Mouse (Mus musculus) embryonic fibroblast, embryonic 13.5 days (primary cell): Measurements from ENCODE around the gene Ctrc. TPM values are rescaled to one million over a fixed set of nuclear protein-coding genes. Genes with fewer than 3 reads are reported as not detected.
A peak's percentile ranks its signal among the peaks of the same experiment; 100 is the strongest.
"Not testable (repeated sequence)": the region's sequence is repeated elsewhere in the genome, so short reads cannot be mapped to it uniquely, and the experiment has no call there.

ENCODE experiments used
- H3K27ac ChIP-seq: 2 replicates; pipeline ENCODE4 v1.5.1; 2012; ENCODE audit warnings: low read length, control low read depth, inconsistent platforms; ENCODE audit not compliant: insufficient read depth
- H3K4me1 ChIP-seq: 2 replicates; pipeline ENCODE4 v1.6.1; 2011; ENCODE audit warnings: low read length; ENCODE audit not compliant: control insufficient read depth, insufficient read depth
- H3K4me3 ChIP-seq: 2 replicates; pipeline ENCODE4 v1.5.1; 2011; ENCODE audit warnings: mild to moderate bottlenecking, control low read depth, low read length; ENCODE audit not compliant: insufficient read depth
- CTCF ChIP-seq: IDR thresholded peaks from 2 replicates; pipeline ENCODE4 v1.5.1; 2011; ENCODE audit warnings: mild to moderate bottlenecking, control low read depth, low read length, moderate library complexity, borderline replicate concordance; ENCODE audit not compliant: insufficient read depth
- POLR2A ChIP-seq: IDR thresholded peaks from 2 replicates; pipeline ENCODE4 v1.6.1; 2011; ENCODE audit warnings: low read depth, mild to moderate bottlenecking, control low read depth, low read length, moderate library complexity
- polyA plus RNA-seq: library from polyadenylated mRNA; stranded (reverse); fragments of >200 nt; gene quantifications from 2 replicates; pipeline ENCODE4 v1.2.4, GENCODE M21; 2011; ENCODE audit warnings: low read depth; ENCODE audit not compliant: missing spikeins, insufficient read length

The Ctrc gene
- polyA plus RNA-seq, 1 experiment: not detected

DNA sequence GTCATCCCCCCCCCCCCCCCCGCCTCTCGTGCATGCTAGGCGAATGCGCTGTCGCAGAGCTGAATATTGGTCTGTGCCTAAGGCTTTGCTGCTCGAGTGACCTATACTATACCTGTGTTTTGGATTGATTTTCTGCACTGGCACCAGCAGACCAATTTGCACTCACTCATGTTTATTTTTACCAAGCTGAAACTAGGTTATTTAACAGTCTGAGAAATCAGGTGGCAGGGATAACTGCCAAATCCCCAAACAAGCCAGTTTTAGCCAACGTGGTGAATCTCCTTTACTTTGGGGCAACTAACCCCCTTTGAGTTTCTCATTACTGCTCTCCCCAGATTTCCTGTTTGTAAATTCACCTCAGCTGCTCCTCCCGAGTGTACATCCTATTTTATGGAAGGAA, 54.2 kb downstream of the Ctrc start:
- TF ChIP-seq CTCF (no peak), POLR2A (no peak)
- Histone ChIP-seq H3K4me3 (no peak overlapping the region), H3K27ac (no peak overlapping the region), H3K4me1 (no peaks in the 10 kb centered on the region)

DNA sequence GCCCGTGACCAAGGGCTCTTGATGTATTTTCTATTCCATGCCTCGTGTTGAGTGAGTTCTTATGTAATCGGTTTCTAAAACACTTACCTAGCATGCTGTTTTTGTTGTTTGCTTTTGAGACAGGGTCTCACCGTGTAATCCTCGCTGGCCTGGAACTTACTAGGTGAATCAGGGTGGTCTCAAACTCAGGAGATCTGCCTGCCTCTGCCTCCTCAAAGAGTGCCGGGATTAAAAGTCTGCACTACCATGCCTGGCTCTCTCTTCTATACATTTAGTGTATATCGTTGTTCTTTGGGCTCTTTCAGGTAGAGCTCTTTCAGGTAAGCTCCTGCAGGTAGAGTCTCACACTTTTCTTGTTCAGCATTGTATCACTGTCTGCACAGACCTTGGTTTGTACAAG, 54.7 kb downstream of the Ctrc start:
- Histone ChIP-seq H3K4me1 (no peaks in the 10 kb centered on the region), H3K4me3 (no peak overlapping the region), H3K27ac (no peak overlapping the region)
- TF ChIP-seq POLR2A: no peak
- TF ChIP-seq CTCF: no peak

DNA sequence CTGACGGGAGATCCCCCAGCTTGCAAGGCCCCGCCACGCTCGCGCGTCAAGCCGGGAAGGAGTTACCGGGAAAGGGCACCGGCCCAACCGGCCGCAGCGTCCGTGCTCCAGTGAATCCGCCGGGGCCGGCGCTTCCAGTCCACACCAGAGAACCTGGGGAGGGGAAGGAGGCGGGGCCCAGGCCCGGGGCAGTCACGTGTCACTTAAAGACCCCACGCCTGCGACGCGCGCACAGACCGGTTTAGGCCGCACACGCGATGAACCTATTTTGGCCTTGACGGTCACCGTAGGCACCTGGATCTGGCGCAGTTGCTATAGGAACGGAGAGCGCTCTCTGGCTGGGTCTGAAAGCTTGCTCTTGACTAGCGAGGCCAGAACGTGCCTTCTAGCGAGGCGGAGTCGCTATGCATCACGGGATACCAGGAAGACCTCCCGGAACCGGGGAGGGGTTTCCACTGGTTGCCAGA, 55.6 kb downstream of the Ctrc start, which contains the start of gene Dnajc16:
Gene Dnajc16 (minus strand): TSS at position 408 of the 467 bp plus-strand sequence.
- peak within 1 kb of the TSS; percentile 88 for H3K4me3 ChIP-seq
- no peak within 1 kb of the TSS for H3K27ac ChIP-seq
- peak; percentile 85 for TF ChIP-seq POLR2A
- TF ChIP-seq CTCF: no peak
- H3K4me1 ChIP-seq: no peaks in the 10 kb centered on the region

DNA sequence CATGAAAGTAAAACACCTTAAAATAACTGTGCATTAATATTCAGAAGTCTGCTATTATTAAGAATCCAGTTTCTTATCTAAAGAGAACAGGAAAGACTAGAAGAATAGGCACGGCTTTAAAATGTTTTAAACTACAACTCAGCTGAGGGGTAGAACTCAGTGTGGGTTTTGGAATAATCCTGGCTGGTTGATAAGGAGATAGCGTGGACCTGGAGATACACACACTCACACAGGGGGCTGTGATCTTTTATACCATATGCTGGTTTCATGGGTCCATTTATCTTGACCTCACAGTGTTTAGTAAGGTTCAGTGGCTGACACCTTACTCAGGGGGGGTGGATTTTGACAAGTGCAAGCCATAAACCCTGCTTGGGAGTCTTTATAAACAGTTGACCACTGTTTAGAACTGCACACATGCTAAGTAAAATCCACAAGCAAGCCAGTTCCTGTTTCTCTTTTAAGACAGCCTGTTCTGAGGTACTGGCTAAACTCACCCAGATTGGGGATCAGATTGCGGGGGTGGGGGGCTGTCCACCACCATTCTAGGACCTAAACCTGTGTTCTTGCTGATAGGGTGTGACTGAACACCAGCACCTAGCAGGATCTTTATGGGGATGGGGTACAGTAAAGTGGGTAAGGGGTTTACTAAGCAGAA, 56.5 kb downstream of the Ctrc start:
- H3K4me3 ChIP-seq: peak overlapping the region; percentile 88
- no peaks in the 10 kb centered on the region for H3K4me1 ChIP-seq
- TF ChIP-seq CTCF: no peak
- peak; percentile 32; the same call in 1 of the 2 replicates for TF ChIP-seq POLR2A
- H3K27ac ChIP-seq: no peak overlapping the region

DNA sequence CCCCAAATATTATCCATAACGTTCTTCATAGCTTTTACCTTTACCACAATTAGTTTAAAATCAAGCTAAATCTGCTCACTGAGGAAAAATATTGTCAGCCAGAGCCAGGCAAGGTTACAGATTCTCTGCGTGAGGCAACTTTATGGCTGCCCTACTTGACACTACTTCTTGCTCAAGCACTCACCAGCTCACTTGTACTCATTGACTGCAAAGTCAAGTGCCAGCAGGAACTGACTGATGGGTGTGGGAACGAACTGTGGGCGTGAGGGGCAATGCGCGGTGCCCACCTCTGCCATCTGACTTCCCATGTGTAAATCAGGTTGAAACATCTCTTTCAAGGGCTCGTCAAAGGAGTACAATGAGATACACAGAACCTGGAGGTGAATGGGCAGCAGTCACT, 58.7 kb downstream of the Ctrc start:
- TF ChIP-seq CTCF (no peak), POLR2A (no peak)
- Histone ChIP-seq H3K4me1 (no peaks in the 10 kb centered on the region), H3K27ac (peak overlapping the region; percentile 54), H3K4me3 (no peak overlapping the region)

DNA sequence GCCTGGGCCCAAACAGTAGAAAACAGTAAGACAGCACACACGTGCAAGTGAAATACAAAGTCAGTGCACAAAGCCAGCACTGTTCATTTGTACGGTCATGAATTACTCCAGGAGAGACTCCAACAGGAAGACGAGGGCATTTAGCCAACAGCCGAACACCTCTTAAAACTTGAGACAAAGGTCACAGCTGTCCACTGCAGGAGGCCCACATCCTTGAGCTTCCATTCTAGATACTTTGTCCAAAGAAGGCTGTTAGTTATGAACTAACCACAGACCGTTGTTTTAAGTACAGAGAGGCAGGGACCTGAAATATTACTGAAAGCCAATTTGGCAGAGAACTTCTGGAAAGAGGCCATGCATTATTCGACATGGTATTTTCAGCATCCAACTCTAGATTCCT, 59.1 kb downstream of the Ctrc start:
- TF ChIP-seq CTCF (no peak), POLR2A (no peak)
- Histone ChIP-seq H3K4me1 (no peaks in the 10 kb centered on the region), H3K4me3 (no peak overlapping the region), H3K27ac (peak overlapping the region; percentile 81)

GRCm38 (mm10) chr4:141786141-141786540, 60.0 kb downstream of the Ctrc start:
- Histone ChIP-seq H3K4me3 (no peak overlapping the region), H3K4me1 (no peaks in the 10 kb centered on the region), H3K27ac (peak overlapping the region; percentile 81; the same call in 1 of the 2 replicates)
- TF ChIP-seq POLR2A: no peak
- TF ChIP-seq CTCF: no peak

DNA sequence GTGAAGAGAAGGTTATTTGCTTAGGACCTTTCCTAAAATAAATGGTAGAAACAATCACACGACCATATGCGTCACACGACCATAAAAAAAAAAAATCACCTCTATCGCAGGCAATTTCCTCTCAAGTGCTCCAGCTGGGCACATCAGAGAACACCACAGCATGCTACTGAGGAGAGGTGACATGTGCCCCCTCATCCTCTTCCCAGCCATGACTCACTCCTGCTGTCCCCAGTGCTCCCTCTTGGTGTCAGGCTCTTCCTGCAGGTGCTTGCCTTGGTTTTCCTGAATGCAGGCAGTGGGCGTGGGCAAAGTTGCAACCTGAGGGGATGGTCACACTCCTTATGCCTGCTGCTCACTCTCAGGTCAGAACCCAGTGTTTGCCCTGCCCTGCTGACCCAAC, 61.3 kb downstream of the Ctrc start:
- TF ChIP-seq CTCF (no peak), POLR2A (no peak)
- no peak overlapping the region for H3K27ac ChIP-seq
- no peaks in the 10 kb centered on the region for H3K4me1 ChIP-seq
- H3K4me3 ChIP-seq: no peak overlapping the region

- H3K4me3 ChIP-seq: no peak overlapping the region
- H3K4me1 ChIP-seq: no peaks in the 10 kb centered on the region
- TF ChIP-seq CTCF (no peak), POLR2A (no peak)
- no peak overlapping the region for H3K27ac ChIP-seq
Measured at GRCm38 (mm10) chr4:141781201-141781985, 64.8 kb downstream of the Ctrc start.

DNA sequence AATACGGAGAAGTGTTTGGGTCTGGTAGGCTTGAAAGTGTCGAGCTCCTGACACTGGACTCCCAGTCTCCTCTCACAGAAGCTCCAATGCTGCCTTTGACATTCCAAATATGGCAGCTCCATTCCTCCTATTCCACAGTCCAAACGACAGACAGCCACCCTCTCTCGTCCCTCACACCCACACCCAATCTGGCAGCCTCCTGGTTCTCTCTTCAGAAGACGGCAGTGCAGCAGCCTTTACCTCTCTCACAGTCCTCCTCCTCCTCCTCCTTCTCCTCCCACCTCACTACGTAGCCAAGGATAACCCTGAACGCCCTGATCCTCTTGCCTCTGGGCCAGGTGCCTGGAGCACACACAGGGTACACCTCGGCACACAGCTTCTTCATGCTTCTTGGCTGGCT, 66.3 kb downstream of the Ctrc start:
- TF ChIP-seq POLR2A (no peak), CTCF (no peak)
- Histone ChIP-seq H3K4me3 (no peak overlapping the region), H3K4me1 (no peaks in the 10 kb centered on the region), H3K27ac (no peak overlapping the region)

GRCm38 (mm10) chr4:141773019-141773418, 73.1 kb downstream of the Ctrc start:
- not testable (repeated sequence) for H3K4me1 ChIP-seq, H3K27ac ChIP-seq, H3K4me3 ChIP-seq
